Mouse (Mus musculus): ENCODE data around the gene Shank2.

Shank2 gene

GRCm38 (mm10) chr7:144373059-144373458, 371.3 kb downstream of the Shank2 start:
- no peak for DNase-seq

GRCm38 (mm10) chr7:144375483-144375882, 373.8 kb downstream of the Shank2 start:
- no peak for DNase-seq

DNA sequence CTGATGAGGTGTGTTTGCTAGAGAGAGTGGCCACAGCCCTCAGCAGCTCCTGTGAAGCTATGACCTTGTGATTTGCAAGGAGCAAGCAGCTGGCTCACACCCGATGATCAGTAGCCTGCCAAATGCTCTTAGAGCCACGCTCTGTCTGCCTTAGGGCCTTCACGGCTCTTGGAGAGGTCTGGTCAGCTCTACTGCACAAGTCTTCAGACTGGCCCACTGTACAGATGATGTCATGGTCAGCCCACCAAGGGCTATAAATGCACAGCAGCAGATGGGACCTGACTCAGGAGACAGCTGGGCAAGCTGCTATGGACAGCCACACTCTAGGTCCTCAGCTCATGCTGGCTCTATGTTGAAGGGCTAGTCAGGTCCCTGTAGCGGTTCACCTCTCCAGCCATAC, 376.5 kb downstream of the Shank2 start:
- no peak for DNase-seq

- DNase-seq, result no peak
Observed at GRCm38 (mm10) chr7:144379243-144379884, 377.6 kb downstream of the Shank2 start.

DNA sequence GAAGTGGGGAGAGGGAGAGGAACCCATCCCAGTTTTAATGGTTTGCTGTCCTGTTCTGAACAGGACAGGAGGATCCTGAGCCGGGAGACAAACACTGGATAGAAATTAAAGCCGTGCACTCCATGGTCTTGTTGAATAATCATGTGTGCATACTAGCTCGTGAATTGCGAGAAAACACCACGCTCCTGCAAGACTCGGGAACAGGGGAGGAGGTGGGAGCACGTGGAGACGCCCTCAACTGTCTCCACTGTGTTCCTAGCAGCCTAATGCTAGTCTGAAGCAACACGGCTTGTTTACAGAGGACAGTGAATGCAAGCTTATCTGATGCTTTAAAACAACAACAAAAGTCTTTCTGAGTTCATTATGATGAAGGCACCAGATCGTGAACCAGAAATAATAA, 379.9 kb downstream of the Shank2 start:
- DNase-seq, result no peak

DNA sequence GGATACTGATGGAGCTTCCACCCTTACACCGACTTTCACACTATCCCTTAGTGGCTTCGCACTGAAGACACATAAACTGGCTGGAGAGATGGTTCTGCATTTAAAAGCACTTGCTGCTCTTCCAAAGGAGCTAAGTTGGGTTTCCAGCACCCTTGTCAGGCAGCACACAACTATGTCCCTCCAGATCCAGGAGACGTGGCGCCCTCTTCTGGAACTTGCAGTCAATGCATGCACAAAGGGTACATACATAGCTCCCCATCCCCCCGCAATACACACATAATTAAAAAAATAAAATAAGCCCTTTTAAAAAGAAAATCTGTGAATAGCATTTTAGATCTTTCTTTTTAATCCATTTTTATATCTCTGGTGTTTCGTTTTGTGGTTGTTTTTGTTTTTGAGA, 385.8 kb downstream of the Shank2 start:
- DNase-seq, result no peak

- no peak for DNase-seq
Observed at GRCm38 (mm10) chr7:144389704-144390103, 388.0 kb downstream of the Shank2 start.

DNA sequence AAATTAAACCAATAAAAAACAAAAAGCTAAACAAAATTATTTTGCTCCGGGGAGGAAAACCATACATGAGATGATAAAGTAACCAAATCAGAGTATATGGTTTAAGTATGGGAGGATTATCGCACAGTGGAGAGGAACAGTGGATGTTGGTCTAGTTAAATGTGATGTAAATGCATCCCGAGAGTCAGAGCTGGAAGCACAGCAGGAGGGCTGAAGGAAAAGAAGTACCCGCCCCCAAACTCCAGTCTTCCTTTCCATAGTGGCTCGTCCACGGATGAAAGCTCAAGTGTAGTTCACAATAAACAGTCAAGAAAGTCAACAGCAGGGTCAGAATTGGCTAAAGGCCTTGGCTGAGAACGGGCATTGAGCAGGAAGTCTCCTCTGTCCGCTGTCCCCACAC, 388.9 kb downstream of the Shank2 start:
- no peak for DNase-seq

DNA sequence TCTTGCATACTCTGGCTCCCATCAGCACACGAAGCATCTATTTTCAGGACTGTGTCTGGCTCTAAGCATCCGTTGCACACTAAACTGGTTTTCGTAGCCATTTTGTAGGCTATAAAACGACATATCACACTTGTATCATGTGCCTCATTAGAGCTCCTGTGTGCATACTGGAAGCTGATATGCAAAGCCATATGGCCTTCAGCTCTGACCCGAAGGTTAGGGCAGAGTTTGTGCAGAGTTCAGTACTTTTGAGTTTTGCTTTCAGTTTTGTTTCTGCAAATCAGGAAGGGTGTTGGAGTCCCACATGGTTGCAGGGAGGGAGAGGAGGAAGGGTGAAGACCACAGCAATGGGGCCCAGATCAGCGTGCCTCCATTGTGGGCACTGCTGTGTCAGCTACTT, 390.0 kb downstream of the Shank2 start:
- no peak for DNase-seq

DNA sequence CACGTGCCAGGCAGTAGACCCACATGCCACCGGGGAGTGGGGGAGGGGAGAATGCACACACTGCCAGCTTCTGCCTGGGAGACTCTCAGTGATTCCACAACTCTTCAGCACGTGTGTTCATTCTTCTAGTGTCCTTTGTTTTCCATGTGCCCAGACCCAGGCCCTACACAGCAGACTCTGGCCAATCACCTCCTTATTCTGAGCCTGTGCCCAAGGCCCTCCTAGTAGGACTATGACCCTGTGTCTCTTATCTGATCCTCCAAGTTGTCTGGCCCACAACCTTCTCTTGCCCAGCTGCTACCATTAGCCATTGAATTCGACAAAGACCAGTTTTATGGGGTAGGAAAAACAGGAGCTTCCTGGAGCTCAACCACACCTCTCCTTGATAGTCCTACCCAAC, 400.8 kb downstream of the Shank2 start:
- no peak for DNase-seq

- no peak for DNase-seq
Observed at GRCm38 (mm10) chr7:144407675-144408074, 405.9 kb downstream of the Shank2 start.

- DNase-seq, result no peak
Observed at GRCm38 (mm10) chr7:144408464-144409000, 406.8 kb downstream of the Shank2 start.

DNA sequence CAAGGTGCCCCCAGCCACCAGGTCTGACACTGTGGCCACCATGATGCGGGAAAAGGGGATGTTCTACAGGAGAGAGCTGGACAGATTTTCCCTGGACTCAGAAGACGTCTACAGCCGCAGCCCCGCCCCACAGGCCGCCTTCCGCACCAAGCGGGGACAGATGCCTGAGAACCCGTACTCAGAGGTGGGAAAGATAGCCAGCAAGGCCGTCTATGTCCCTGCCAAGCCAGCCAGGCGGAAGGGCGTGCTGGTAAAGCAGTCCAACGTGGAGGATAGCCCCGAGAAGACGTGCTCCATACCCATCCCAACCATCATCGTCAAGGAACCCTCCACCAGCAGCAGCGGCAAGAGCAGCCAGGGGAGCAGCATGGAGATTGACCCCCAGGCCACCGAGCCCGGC, 408.0 kb downstream of the Shank2 start:
- DNase-seq, result no peak

DNA sequence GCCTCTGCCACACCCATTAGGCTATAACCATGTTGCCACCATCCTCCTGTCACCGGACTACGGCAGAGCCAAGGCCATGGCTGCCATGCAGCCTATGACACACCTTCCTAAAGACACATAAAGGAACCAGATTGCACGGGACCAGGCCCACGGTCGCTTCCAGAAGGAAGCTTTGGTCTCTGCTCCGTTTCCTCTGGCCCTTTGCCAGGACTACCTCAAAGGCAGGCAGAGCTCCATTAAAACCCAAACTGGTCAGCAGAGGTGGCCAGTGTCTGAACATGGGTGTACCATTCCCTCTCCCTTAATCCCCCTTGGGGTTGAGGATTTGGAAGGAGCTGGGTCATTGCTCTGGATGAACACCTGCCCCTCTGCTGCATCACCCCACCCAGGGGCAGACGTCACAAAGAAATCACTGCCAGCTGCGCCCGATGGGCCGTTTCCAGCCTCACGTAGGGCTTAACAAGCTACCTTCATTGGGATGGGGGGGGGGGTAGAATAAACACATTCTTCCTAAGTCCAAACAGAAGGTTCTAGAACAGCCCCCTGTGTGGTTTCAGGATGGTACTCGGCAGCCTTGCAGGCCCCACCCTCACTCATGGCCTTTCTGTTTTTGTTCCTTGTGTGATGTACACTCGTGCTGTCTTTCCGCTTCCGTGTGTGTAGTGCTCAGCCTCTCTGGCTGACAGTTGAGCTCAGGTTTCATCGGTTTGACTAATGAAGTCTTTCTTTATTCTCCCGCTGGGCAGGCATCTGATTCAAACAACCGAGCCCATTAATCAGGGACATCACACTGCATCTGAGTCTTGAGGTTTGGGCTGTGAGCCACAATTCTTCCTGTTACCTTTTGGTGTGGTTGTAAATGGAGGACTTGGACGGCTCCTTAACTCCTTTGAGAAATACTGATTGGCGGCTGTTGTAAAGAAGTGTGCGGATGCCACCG, 410.5 kb downstream of the Shank2 start:
- no peak for DNase-seq

DNA sequence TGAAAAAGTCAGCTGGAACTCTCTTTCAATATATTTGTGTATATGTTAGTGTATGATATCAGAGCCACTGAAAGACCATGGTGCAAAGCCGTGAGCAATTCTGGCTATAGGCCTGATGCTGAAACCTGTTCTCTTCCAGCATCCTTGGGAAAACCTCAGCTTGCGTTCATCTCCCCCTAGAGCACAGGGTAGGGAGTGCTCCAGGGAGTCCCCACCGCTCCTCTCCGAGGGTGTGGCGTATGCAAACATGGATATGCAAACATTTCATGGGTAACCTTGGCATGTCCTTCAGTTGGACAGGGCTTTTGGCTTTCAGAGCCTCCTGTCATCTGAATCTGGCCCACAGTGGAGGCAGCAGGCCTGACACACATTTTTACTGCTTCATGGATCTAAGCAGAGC, 412.9 kb downstream of the Shank2 start:
- no peak for DNase-seq

GRCm38 (mm10) chr7:144415795-144416194, 414.1 kb downstream of the Shank2 start:
- DNase-seq, result peak; percentile 30

GRCm38 (mm10) chr7:144417234-144417633, 415.5 kb downstream of the Shank2 start:
- no peak for DNase-seq

GRCm38 (mm10) chr7:144417644-144418343, 416.1 kb downstream of the Shank2 start:
- peak; percentile 36 for DNase-seq

DNA sequence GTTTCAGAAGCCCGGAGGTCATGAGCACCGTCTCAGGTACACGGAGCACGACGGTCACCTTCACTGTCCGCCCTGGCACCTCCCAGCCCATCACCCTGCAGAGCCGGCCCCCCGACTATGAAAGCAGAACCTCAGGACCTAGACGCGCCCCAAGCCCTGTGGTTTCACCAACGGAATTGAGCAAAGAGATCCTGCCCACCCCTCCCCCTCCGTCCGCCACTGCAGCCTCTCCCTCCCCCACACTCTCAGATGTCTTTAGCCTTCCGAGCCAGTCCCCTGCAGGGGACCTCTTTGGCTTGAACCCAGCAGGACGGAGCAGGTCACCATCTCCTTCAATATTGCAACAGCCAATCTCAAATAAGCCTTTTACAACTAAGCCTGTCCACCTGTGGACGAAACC, 418.8 kb downstream of the Shank2 start:
- no peak for DNase-seq

- DNase-seq, result no peak
Observed at GRCm38 (mm10) chr7:144421478-144421877, 419.8 kb downstream of the Shank2 start.

GRCm38 (mm10) chr7:144425953-144426352, 424.2 kb downstream of the Shank2 start:
- DNase-seq, result peak; percentile 38

- DNase-seq, result no peak
Observed at GRCm38 (mm10) chr7:144426594-144426993, 424.9 kb downstream of the Shank2 start.

- peak; percentile 7 for DNase-seq
Observed at GRCm38 (mm10) chr7:144427460-144427859, 425.7 kb downstream of the Shank2 start.
